Mouse (Mus musculus): Measurements from ENCODE around the gene Grik4. TPM values are rescaled to one million over a fixed set of nuclear protein-coding genes. Genes with fewer than 3 reads are reported as not detected.
A peak's percentile ranks its signal among the peaks of the same experiment; 100 is the strongest.

Gene Grik4
- polyA plus RNA-seq, 1 experiment from 2014 or later = 0.49 TPM

GRCm38 (mm10) chr9:42754699-42755098 is 189.6 kb downstream of the Grik4 start:
- Histone ChIP-seq H3K9ac (replicated peaks; ENCODE audit: low read length) (no peak overlapping the region), H3K4me2 (ENCODE audit: low read depth, low read length) (no peak overlapping the region), H3K27me3 (ENCODE audit: control insufficient read depth, insufficient read depth, low read length) (no peaks in the 10 kb centered on the region), H3K27ac (replicated peaks; ENCODE audit: low read depth, low read length) (no peak overlapping the region), H3K36me3 (replicated peaks; ENCODE audit: control insufficient read depth, insufficient read depth, low read depth, low read length) (no peaks in the 10 kb centered on the region), H3K9me3 (replicated peaks; ENCODE audit: control insufficient read depth, low read length) (no peaks in the 10 kb centered on the region), H3K4me3 (ENCODE audit: low read depth, low read length) (no peak overlapping the region), H3K4me1 (ENCODE audit: control insufficient read depth, insufficient read depth, low read length) (no peaks in the 10 kb centered on the region)
- DNase-seq (ENCODE audit: low spot score) = peak; percentile 34
- ATAC-seq (replicated peaks; ENCODE audit: insufficient number of reproducible peaks, low FRiP score, low TSS enrichment, low read depth) = no peak
- WGBS = 51% methylated on average over 8 of the region's 8 CpGs

GRCm38 (mm10) chr9:42751160-42751559 is 193.1 kb downstream of the Grik4 start:
- H3K9me3 ChIP-seq (replicated peaks; ENCODE audit: control insufficient read depth, low read length) = no peaks in the 10 kb centered on the region
- H3K4me2 ChIP-seq (ENCODE audit: low read depth, low read length) = no peak overlapping the region
- H3K4me3 ChIP-seq (ENCODE audit: low read depth, low read length) = no peak overlapping the region
- ATAC-seq (replicated peaks; ENCODE audit: insufficient number of reproducible peaks, low FRiP score, low TSS enrichment, low read depth) (no peak), DNase-seq (ENCODE audit: low spot score) (no peak)
- WGBS = 87% methylated on average over 2 of the region's 2 CpGs
- no peak overlapping the region for H3K27ac ChIP-seq (replicated peaks; ENCODE audit: low read depth, low read length)
- H3K27me3 ChIP-seq (ENCODE audit: control insufficient read depth, insufficient read depth, low read length) = no peaks in the 10 kb centered on the region
- H3K36me3 ChIP-seq (replicated peaks; ENCODE audit: control insufficient read depth, insufficient read depth, low read depth, low read length) = no peaks in the 10 kb centered on the region
- H3K4me1 ChIP-seq (ENCODE audit: control insufficient read depth, insufficient read depth, low read length) = no peaks in the 10 kb centered on the region
- H3K9ac ChIP-seq (replicated peaks; ENCODE audit: low read length) = no peak overlapping the region

GRCm38 (mm10) chr9:42750176-42750575 is 194.1 kb downstream of the Grik4 start:
- Histone ChIP-seq H3K9ac (replicated peaks; ENCODE audit: low read length) (no peak overlapping the region), H3K4me2 (ENCODE audit: low read depth, low read length) (no peak overlapping the region), H3K4me1 (ENCODE audit: control insufficient read depth, insufficient read depth, low read length) (no peaks in the 10 kb centered on the region), H3K27ac (replicated peaks; ENCODE audit: low read depth, low read length) (no peak overlapping the region), H3K27me3 (ENCODE audit: control insufficient read depth, insufficient read depth, low read length) (no peaks in the 10 kb centered on the region), H3K9me3 (replicated peaks; ENCODE audit: control insufficient read depth, low read length) (no peaks in the 10 kb centered on the region), H3K4me3 (ENCODE audit: low read depth, low read length) (no peak overlapping the region), H3K36me3 (replicated peaks; ENCODE audit: control insufficient read depth, insufficient read depth, low read depth, low read length) (no peaks in the 10 kb centered on the region)
- ATAC-seq (replicated peaks; ENCODE audit: insufficient number of reproducible peaks, low FRiP score, low TSS enrichment, low read depth) (no peak), DNase-seq (ENCODE audit: low spot score) (no peak)
- WGBS = 70% methylated on average over 3 of the region's 3 CpGs

- Histone ChIP-seq H3K4me1 (ENCODE audit: control insufficient read depth, insufficient read depth, low read length) (no peaks in the 10 kb centered on the region), H3K9me3 (replicated peaks; ENCODE audit: control insufficient read depth, low read length) (no peaks in the 10 kb centered on the region), H3K36me3 (replicated peaks; ENCODE audit: control insufficient read depth, insufficient read depth, low read depth, low read length) (no peaks in the 10 kb centered on the region), H3K27me3 (ENCODE audit: control insufficient read depth, insufficient read depth, low read length) (no peaks in the 10 kb centered on the region), H3K4me3 (ENCODE audit: low read depth, low read length) (no peak overlapping the region), H3K27ac (replicated peaks; ENCODE audit: low read depth, low read length) (no peak overlapping the region), H3K9ac (replicated peaks; ENCODE audit: low read length) (no peak overlapping the region), H3K4me2 (ENCODE audit: low read depth, low read length) (no peak overlapping the region)
- DNase-seq (ENCODE audit: low spot score) (no peak), ATAC-seq (replicated peaks; ENCODE audit: insufficient number of reproducible peaks, low FRiP score, low TSS enrichment, low read depth) (no peak)
- WGBS = 80% methylated on average over 8 of the region's 8 CpGs
These were observed 198.3 kb downstream of the Grik4 start for GRCm38 (mm10) chr9:42745982-42746381.

GRCm38 (mm10) chr9:42742385-42742784 is 201.9 kb downstream of the Grik4 start:
- DNase-seq (ENCODE audit: low spot score) (no peak), ATAC-seq (replicated peaks; ENCODE audit: insufficient number of reproducible peaks, low FRiP score, low TSS enrichment, low read depth) (no peak)
- no peak overlapping the region for H3K4me3 ChIP-seq (ENCODE audit: low read depth, low read length)
- no peaks in the 10 kb centered on the region for H3K9me3 ChIP-seq (replicated peaks; ENCODE audit: control insufficient read depth, low read length)
- no peaks in the 10 kb centered on the region for H3K4me1 ChIP-seq (ENCODE audit: control insufficient read depth, insufficient read depth, low read length)
- H3K27me3 ChIP-seq (ENCODE audit: control insufficient read depth, insufficient read depth, low read length) = no peaks in the 10 kb centered on the region
- H3K36me3 ChIP-seq (replicated peaks; ENCODE audit: control insufficient read depth, insufficient read depth, low read depth, low read length) = no peaks in the 10 kb centered on the region
- H3K27ac ChIP-seq (replicated peaks; ENCODE audit: low read depth, low read length) = no peak overlapping the region
- no peak overlapping the region for H3K4me2 ChIP-seq (ENCODE audit: low read depth, low read length)
- H3K9ac ChIP-seq (replicated peaks; ENCODE audit: low read length) = no peak overlapping the region
- WGBS = 73% methylated on average over 5 of the region's 5 CpGs

GRCm38 (mm10) chr9:42736697-42737335 is 207.5 kb downstream of the Grik4 start:
- no peaks in the 10 kb centered on the region for H3K9me3 ChIP-seq (replicated peaks; ENCODE audit: control insufficient read depth, low read length)
- no peaks in the 10 kb centered on the region for H3K36me3 ChIP-seq (replicated peaks; ENCODE audit: control insufficient read depth, insufficient read depth, low read depth, low read length)
- DNase-seq (ENCODE audit: low spot score) (no peak), ATAC-seq (replicated peaks; ENCODE audit: insufficient number of reproducible peaks, low FRiP score, low TSS enrichment, low read depth) (no peak)
- no peak overlapping the region for H3K9ac ChIP-seq (replicated peaks; ENCODE audit: low read length)
- H3K4me3 ChIP-seq (ENCODE audit: low read depth, low read length) = no peak overlapping the region
- no peaks in the 10 kb centered on the region for H3K4me1 ChIP-seq (ENCODE audit: control insufficient read depth, insufficient read depth, low read length)
- H3K4me2 ChIP-seq (ENCODE audit: low read depth, low read length) = no peak overlapping the region
- WGBS = 63% methylated on average over 7 of the region's 7 CpGs
- H3K27me3 ChIP-seq (ENCODE audit: control insufficient read depth, insufficient read depth, low read length) = no peaks in the 10 kb centered on the region
- no peak overlapping the region for H3K27ac ChIP-seq (replicated peaks; ENCODE audit: low read depth, low read length)

- Histone ChIP-seq H3K27ac (replicated peaks; ENCODE audit: low read depth, low read length) (no peak overlapping the region), H3K4me2 (ENCODE audit: low read depth, low read length) (no peak overlapping the region), H3K9ac (replicated peaks; ENCODE audit: low read length) (no peak overlapping the region), H3K9me3 (replicated peaks; ENCODE audit: control insufficient read depth, low read length) (no peaks in the 10 kb centered on the region), H3K4me3 (ENCODE audit: low read depth, low read length) (no peak overlapping the region), H3K4me1 (ENCODE audit: control insufficient read depth, insufficient read depth, low read length) (no peaks in the 10 kb centered on the region), H3K36me3 (replicated peaks; ENCODE audit: control insufficient read depth, insufficient read depth, low read depth, low read length) (no peaks in the 10 kb centered on the region), H3K27me3 (ENCODE audit: control insufficient read depth, insufficient read depth, low read length) (no peaks in the 10 kb centered on the region)
- WGBS = 79% methylated on average over 5 of the region's 5 CpGs
- ATAC-seq (replicated peaks; ENCODE audit: insufficient number of reproducible peaks, low FRiP score, low TSS enrichment, low read depth) = no peak
- DNase-seq (ENCODE audit: low spot score) = no peak
These were observed 209.2 kb downstream of the Grik4 start for GRCm38 (mm10) chr9:42735086-42735485.

- Histone ChIP-seq H3K9me3 (replicated peaks; ENCODE audit: control insufficient read depth, low read length) (no peaks in the 10 kb centered on the region), H3K4me2 (ENCODE audit: low read depth, low read length) (no peak overlapping the region), H3K36me3 (replicated peaks; ENCODE audit: control insufficient read depth, insufficient read depth, low read depth, low read length) (no peaks in the 10 kb centered on the region), H3K4me1 (ENCODE audit: control insufficient read depth, insufficient read depth, low read length) (no peaks in the 10 kb centered on the region), H3K27me3 (ENCODE audit: control insufficient read depth, insufficient read depth, low read length) (no peaks in the 10 kb centered on the region), H3K27ac (replicated peaks; ENCODE audit: low read depth, low read length) (no peak overlapping the region), H3K4me3 (ENCODE audit: low read depth, low read length) (no peak overlapping the region), H3K9ac (replicated peaks; ENCODE audit: low read length) (no peak overlapping the region)
- DNase-seq (ENCODE audit: low spot score) = no peak
- 75% methylated on average over 9 of the region's 9 CpGs for WGBS
- no peak for ATAC-seq (replicated peaks; ENCODE audit: insufficient number of reproducible peaks, low FRiP score, low TSS enrichment, low read depth)
These were observed 211.5 kb downstream of the Grik4 start for GRCm38 (mm10) chr9:42732731-42733318.

Measured in embryonic facial prominence, embryonic 11.5 days (tissue).